Mouse (Mus musculus): ENCODE data around the gene Tmem248.

GRCm38 (mm10) chr5:130218336-130218735, 1.5 kb downstream of the Tmem248 start:
- TF ChIP-seq CTCF (IDR thresholded peaks at IDR 0.05; ENCODE audit: control insufficient read depth, insufficient read depth, low read length) (no peak), POLR2A (IDR thresholded peaks at IDR 0.05; ENCODE audit: borderline replicate concordance, control insufficient read depth, low read depth, low read length) (no peak)

Measured in bone marrow, adult 2 months (tissue).